ENCODE assay signal across 24 mouse cellular contexts in the genomic region with DNA sequence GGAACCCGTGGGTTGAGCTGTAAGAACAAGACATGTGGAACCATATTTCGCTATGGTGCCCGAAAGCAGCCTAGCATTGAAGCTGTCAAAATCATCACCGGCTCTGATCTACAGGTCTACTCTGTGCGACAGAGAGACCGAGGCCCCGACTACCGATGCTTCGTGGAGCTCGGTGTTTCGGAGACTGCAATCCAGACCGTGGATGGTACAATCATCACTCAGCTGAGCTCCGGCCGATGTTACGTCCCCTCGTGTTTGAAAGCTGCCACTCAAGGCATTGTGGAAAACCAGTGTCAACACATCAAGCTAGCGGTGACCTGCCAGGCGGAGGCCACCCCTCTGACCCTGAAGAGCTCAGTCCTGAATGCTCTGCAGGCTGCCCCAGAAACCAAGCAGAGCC. TPM values are rescaled to one million over a fixed set of nuclear protein-coding genes. Genes with fewer than 3 reads are reported as not detected.
DNase-seq lines count a peak whose midpoint lies in the region; ATAC-seq and TF ChIP-seq lines count a peak whose summit lies in the region.
"Had no signal": no experiment of that assay in that cellular context is flagged by ENCODE, and none has a peak within 500 bp of the region (broad histone marks: within the 10 kb centered on the region; RNA-seq: fewer than 3 reads in every experiment).

No protein-coding gene starts in this region.

- ATAC-seq in heart, embryonic 12.5 days (ENCODE audit: insufficient number of reproducible peaks, low FRiP score): no peak
- ATAC-seq in hindbrain, embryonic 11.5 days (ENCODE audit: low FRiP score): no peak
- no peak for ATAC-seq in hindbrain, embryonic 12.5 days (ENCODE audit: low FRiP score)
- ATAC-seq: activated CD4-positive, CD25-positive, alpha-beta regulatory T cell, adult 4 months; CD4-positive, CD25-positive, alpha-beta regulatory T cell, adult 4 months; forebrain, embryonic 13.5 days; forebrain, embryonic 15.5 days; Patski had no signal

- H3K27me3 ChIP-seq in heart, embryonic 12.5 days (replicated peaks): no peaks in the 10 kb centered on the region
- H3K27me3 ChIP-seq in hindbrain, embryonic 11.5 days (ENCODE audit: control insufficient read depth, insufficient read depth, low read length): no peaks in the 10 kb centered on the region
- no peaks in the 10 kb centered on the region for H3K27me3 ChIP-seq in hindbrain, embryonic 12.5 days
- H3K27me3 ChIP-seq in testis, adult 2 months (ENCODE audit: control insufficient read depth, insufficient read depth, low read length): no peaks in the 10 kb centered on the region
- H3K27me3 ChIP-seq: CH12.LX; embryonic facial prominence, embryonic 12.5 days; forebrain, embryonic 13.5 days; forebrain, embryonic 15.5 days; Patski had no signal

- WGBS in heart, embryonic 12.5 days: 89% methylated on average over 18 of the region's 18 CpGs
- WGBS in hindbrain, embryonic 11.5 days: 96% methylated on average over 18 of the region's 18 CpGs
- 92% methylated on average over 18 of the region's 18 CpGs for WGBS in hindbrain, embryonic 12.5 days

- peaks cover 68% of the 10 kb centered on the region for H3K36me3 ChIP-seq in heart, embryonic 12.5 days
- peaks cover 12% of the 10 kb centered on the region for H3K36me3 ChIP-seq in hindbrain, embryonic 11.5 days (ENCODE audit: control insufficient read depth, insufficient read depth, low read length)
- peaks cover 58% of the 10 kb centered on the region for H3K36me3 ChIP-seq in hindbrain, embryonic 12.5 days
- peaks cover 5% of the 10 kb centered on the region for H3K36me3 ChIP-seq in testis, adult 2 months (ENCODE audit: control insufficient read depth, insufficient read depth, low read length)

- H3K9me3 ChIP-seq in heart, embryonic 12.5 days (replicated peaks): no peaks in the 10 kb centered on the region
- H3K9me3 ChIP-seq in hindbrain, embryonic 11.5 days (ENCODE audit: control insufficient read depth, low read length): no peaks in the 10 kb centered on the region
- H3K9me3 ChIP-seq in hindbrain, embryonic 12.5 days (replicated peaks): no peaks in the 10 kb centered on the region
- H3K9me3 ChIP-seq: embryonic facial prominence, embryonic 10.5 days; embryonic facial prominence, embryonic 12.5 days; forebrain, embryonic 13.5 days; forebrain, embryonic 15.5 days had no signal

- H3K4me1 ChIP-seq in heart, embryonic 12.5 days (replicated peaks): no peaks in the 10 kb centered on the region
- H3K4me1 ChIP-seq in hindbrain, embryonic 11.5 days (replicated peaks; ENCODE audit: control insufficient read depth, insufficient read depth, low read length): no peaks in the 10 kb centered on the region
- no peaks in the 10 kb centered on the region for H3K4me1 ChIP-seq in hindbrain, embryonic 12.5 days
- no peaks in the 10 kb centered on the region for H3K4me1 ChIP-seq in testis, adult 2 months (ENCODE audit: control insufficient read depth, insufficient read depth, low read length)
- H3K4me1 ChIP-seq: embryonic facial prominence, embryonic 10.5 days; embryonic facial prominence, embryonic 12.5 days; forebrain, embryonic 13.5 days; forebrain, embryonic 15.5 days had no signal

- TF ChIP-seq CTCF in testis, adult 2 months (IDR thresholded peaks at IDR 0.05; ENCODE audit: control insufficient read depth, insufficient read depth, insufficient replicate concordance, low read depth, low read length): no peak

- no peak overlapping the region for H3K4me3 ChIP-seq in heart, embryonic 12.5 days
- H3K4me3 ChIP-seq in hindbrain, embryonic 11.5 days (ENCODE audit: low read depth, low read length): no peak overlapping the region
- H3K4me3 ChIP-seq in hindbrain, embryonic 12.5 days: no peak overlapping the region
- peak overlapping the region; percentile 69 for H3K4me3 ChIP-seq in testis, adult 2 months (ENCODE audit: control insufficient read depth, low read depth, low read length)
- H3K4me3 ChIP-seq: embryonic facial prominence, embryonic 10.5 days; embryonic facial prominence, embryonic 12.5 days; forebrain, embryonic 13.5 days; forebrain, embryonic 15.5 days had no signal

- H3K4me2 ChIP-seq in heart, embryonic 12.5 days: no peak overlapping the region
- H3K4me2 ChIP-seq in hindbrain, embryonic 11.5 days (replicated peaks; ENCODE audit: low read depth, low read length): no peak overlapping the region
- no peak overlapping the region for H3K4me2 ChIP-seq in hindbrain, embryonic 12.5 days (replicated peaks)
- H3K4me2 ChIP-seq: embryonic facial prominence, embryonic 12.5 days; forebrain, embryonic 13.5 days; forebrain, embryonic 15.5 days had no signal

- no peak overlapping the region for H3K27ac ChIP-seq in heart, embryonic 12.5 days (ENCODE audit: poor library complexity, severe bottlenecking)
- H3K27ac ChIP-seq in hindbrain, embryonic 11.5 days (ENCODE audit: low read depth, low read length): no peak overlapping the region
- H3K27ac ChIP-seq in hindbrain, embryonic 12.5 days: no peak overlapping the region
- H3K27ac ChIP-seq in testis, adult 2 months (ENCODE audit: control insufficient read depth, insufficient read depth, low read depth, low read length): no peak overlapping the region
- H3K27ac ChIP-seq: embryonic facial prominence, embryonic 10.5 days; embryonic facial prominence, embryonic 12.5 days; forebrain, embryonic 13.5 days; forebrain, embryonic 15.5 days had no signal

- no peak overlapping the region for H3K9ac ChIP-seq in heart, embryonic 12.5 days
- 0 out of 2 replicates have a peak overlapping the region, but pooled peaks have one; percentile 15 for H3K9ac ChIP-seq in hindbrain, embryonic 11.5 days (ENCODE audit: low read depth, low read length)
- no peak overlapping the region for H3K9ac ChIP-seq in hindbrain, embryonic 12.5 days
- H3K9ac ChIP-seq: embryonic facial prominence, embryonic 12.5 days; forebrain, embryonic 13.5 days; forebrain, embryonic 15.5 days had no signal

- TF ChIP-seq POLR2A in testis, adult 2 months (IDR thresholded peaks at IDR 0.05; ENCODE audit: control insufficient read depth, low read depth, low read length): no peak

- peak; percentile 85 for DNase-seq in heart, adult 11 months
- DNase-seq in hindbrain, embryonic 11.5 days (ENCODE audit: low spot score): no peak
- DNase-seq in testis, postnatal 14 days (ENCODE audit: low spot score): no peak
- DNase-seq: adrenal gland, adult 8-10 months; adrenal gland, postnatal 14 days; adrenal gland, postnatal 36 days; B cell, adult 2 months; cerebellum, adult 11-12 months; cerebellum, adult 2 months; cerebellum, adult 9-10 months; cerebellum, postnatal 10 days; cerebellum, postnatal 25 days had no signal

RNA-seq across cellular contexts. Expression of a gene that starts 7.4 kb away (rescaled TPM):
- 16.2 and 18.0 TPM in 2 replicates for polyA plus RNA-seq in heart, embryonic 12.5 days (2016; fragmentation: Nextera tagmentation; extraction: Ambion mirVana)
- polyA plus RNA-seq in hindbrain, embryonic 11.5 days (2014; fragmentation: Nextera tagmentation; extraction: Ambion mirVana): 24.4 and 25.6 TPM in 2 replicates
- 28.1 and 29.7 TPM in 2 replicates for polyA plus RNA-seq in hindbrain, embryonic 12.5 days (2016; fragmentation: Nextera tagmentation; extraction: Ambion mirVana)
- polyA plus RNA-seq in testis, adult 2 months (2012; rRNA removed): 77.1 and 82.3 TPM in 2 replicates

RNA-seq across cellular contexts. Expression of a gene that starts 19.1 kb away (rescaled TPM):
- 0.45 TPM in 1 of 2 replicates, not detected in the other for polyA plus RNA-seq in heart, embryonic 12.5 days (2016; fragmentation: Nextera tagmentation; extraction: Ambion mirVana)
- not detected in 2 replicates for polyA plus RNA-seq in hindbrain, embryonic 11.5 days (2014; fragmentation: Nextera tagmentation; extraction: Ambion mirVana)
- polyA plus RNA-seq in hindbrain, embryonic 12.5 days (2016; fragmentation: Nextera tagmentation; extraction: Ambion mirVana): not detected in 2 replicates
- polyA plus RNA-seq in testis, adult 2 months (2012; rRNA removed): 2.8 and 3.1 TPM in 2 replicates
- polyA plus RNA-seq: activated CD4-positive, CD25-positive, alpha-beta regulatory T cell, adult 4 months; CD4-positive, CD25-positive, alpha-beta regulatory T cell, adult 4 months; embryonic facial prominence, embryonic 12.5 days; embryonic facial prominence, embryonic 14.5 days; forebrain, embryonic 15.5 days had no signal

RNA-seq across cellular contexts. Expression of a gene that starts 41.5 kb away (rescaled TPM):
- polyA plus RNA-seq in heart, embryonic 12.5 days (2016; fragmentation: Nextera tagmentation; extraction: Ambion mirVana): 140 and 158 TPM in 2 replicates
- 270 and 292 TPM in 2 replicates for polyA plus RNA-seq in hindbrain, embryonic 11.5 days (2014; fragmentation: Nextera tagmentation; extraction: Ambion mirVana)
- polyA plus RNA-seq in hindbrain, embryonic 12.5 days (2016; fragmentation: Nextera tagmentation; extraction: Ambion mirVana): 349 and 355 TPM in 2 replicates
- polyA plus RNA-seq in testis, adult 2 months (2012; rRNA removed): 9.0 and 9.7 TPM in 2 replicates

RNA-seq across cellular contexts. Expression of a gene that starts 48.6 kb away (rescaled TPM):
- 59.4 and 64.7 TPM in 2 replicates for polyA plus RNA-seq in heart, embryonic 12.5 days (2016; fragmentation: Nextera tagmentation; extraction: Ambion mirVana)
- 107 and 109 TPM in 2 replicates for polyA plus RNA-seq in hindbrain, embryonic 11.5 days (2014; fragmentation: Nextera tagmentation; extraction: Ambion mirVana)
- 123 and 125 TPM in 2 replicates for polyA plus RNA-seq in hindbrain, embryonic 12.5 days (2016; fragmentation: Nextera tagmentation; extraction: Ambion mirVana)
- polyA plus RNA-seq in testis, adult 2 months (2012; rRNA removed): 4.8 and 5.0 TPM in 2 replicates

Comparison
In these comparisons a context has a peak if more than half of its experiments do, and no peak if none do; other contexts are left out.
1. RNA of a gene that starts 41.5 kb away (polyA plus RNA-seq): 349 to 355 TPM in hindbrain, embryonic 12.5 days, 270 to 292 TPM in hindbrain, embryonic 11.5 days and 140 to 158 TPM in heart, embryonic 12.5 days; 9.0 to 9.7 TPM in testis, adult 2 months; every median in the first group is over 10 times any median in the second.